Mouse (Mus musculus) layer of hippocampus, adult 11-12 months (tissue): ENCODE measurements at regions not wholly inside any gene's neighbourhood (a gene's known extent, or its start where the extent isn't known, plus 50 kb on each side); places are given as distances from the start of the nearest gene placed in this dataset.
"Not testable (repeated sequence)": the region's sequence is repeated elsewhere in the genome, so short reads cannot be mapped to it uniquely, and the experiment has no call there.

Source experiments
- DNase-seq: peaks from one replicate; pipeline ENCODE4 v3.0.0; 2022; ENCODE audit warnings: low spot score

DNA sequence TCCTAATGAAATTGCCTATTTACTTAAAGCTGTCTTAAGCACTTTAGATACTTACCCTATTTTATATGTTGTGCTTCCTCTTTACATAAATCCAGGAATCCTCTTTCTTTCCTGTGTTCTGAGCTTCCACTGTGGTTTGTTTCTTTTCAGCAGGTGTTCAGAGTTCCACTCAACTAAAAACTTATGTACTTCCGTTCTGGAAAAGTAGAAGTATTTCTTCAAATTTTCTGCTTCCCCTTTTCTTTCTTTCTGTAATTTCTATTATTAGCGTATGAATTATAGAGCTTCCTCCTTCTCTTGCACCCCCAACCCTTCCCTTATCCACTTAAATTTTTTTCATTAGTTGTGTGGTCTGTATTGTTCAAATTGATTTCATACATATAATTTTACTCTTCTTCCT, 165.8 kb upstream of the Nudt12 start:
- no peak for DNase-seq

GRCm38 (mm10) chr17:59156345-59156744, 143.2 kb upstream of the Nudt12 start:
- no peak for DNase-seq

GRCm38 (mm10) chr17:59143760-59144157, 130.6 kb upstream of the Nudt12 start:
- DNase-seq: no peak

DNA sequence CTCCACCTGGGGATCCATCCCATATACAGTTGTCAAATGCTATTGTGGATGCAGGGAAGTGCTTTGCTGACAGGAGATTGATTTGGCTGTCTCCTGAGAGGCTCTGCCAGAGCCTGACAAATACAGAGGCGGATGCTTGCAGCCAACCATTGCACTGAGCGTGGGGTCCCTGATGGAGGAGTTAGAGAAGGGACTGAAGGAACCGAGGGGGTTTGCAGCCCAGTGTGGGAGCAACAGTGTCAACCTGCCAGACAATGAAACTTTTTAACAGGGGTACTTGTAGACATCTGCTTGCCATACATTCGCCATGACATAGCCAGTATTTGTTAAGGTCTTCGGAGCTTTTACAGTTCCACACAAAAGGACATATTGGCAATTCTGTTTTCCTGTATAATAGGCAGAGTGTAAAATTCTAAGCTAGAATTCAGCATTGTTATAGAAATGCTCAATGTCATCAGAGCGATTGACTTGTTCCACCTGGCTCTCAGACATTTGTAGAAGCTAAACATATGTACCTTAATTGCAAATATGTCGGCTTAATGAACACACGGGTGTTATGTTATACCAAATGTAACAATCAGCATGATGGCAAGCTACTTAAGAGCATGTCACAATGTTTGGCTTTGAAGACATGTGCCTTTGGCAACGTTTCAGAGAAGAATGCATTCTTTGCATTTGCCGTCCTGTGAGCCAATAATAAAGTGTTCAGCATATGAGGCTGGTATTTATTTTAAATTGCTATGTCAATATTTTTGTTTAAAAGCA, 130.0 kb upstream of the Nudt12 start:
- no peak for DNase-seq

GRCm38 (mm10) chr17:59138791-59139190, 125.6 kb upstream of the Nudt12 start:
- no peak for DNase-seq

DNA sequence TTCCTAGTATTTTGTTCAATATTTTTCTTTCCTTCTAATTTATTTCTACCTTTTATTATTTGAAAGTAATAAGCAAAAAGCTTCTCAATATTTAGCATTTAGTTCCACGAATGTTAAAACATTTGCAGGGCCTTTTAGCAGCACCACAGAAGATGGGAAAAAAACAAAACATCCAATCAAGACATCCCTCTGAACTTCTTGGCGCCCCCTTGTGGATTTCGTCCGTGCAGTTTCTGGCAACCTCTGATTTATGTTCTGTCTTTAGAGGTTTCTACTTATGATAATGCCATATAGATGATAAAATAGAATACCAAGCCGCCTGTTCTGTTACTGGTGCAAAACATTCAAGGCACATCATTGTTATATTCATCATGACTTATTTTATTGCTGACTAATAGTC, 86.2 kb upstream of the Nudt12 start:
- peak; percentile 48 for DNase-seq

- DNase-seq: not testable (repeated sequence)
Measured at GRCm38 (mm10) chr17:59076846-59077245, 63.7 kb upstream of the Nudt12 start.

DNA sequence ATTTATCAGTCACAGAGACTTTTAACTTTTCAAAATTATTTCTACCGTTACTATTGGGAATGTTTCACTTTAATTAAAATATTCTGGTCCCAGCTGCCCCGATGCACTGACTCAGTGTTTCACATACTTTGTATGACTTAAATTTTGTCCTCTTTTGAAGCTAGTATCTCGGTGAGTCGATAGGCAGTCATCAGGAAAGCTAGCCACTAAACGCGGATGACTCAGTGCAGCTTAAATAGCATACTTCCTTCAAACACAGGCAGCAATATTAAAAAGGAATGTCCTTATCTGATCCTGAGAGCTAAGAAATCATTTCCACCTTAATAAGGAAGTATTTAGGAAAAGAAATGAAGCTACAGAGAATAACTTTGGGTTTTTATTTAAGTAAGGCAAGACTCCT, 63.2 kb upstream of the Nudt12 start:
- not testable (repeated sequence) for DNase-seq
